Mouse (Mus musculus) kidney, adult 2 months (tissue): ENCODE results near the gene Lipc.

Experiments
- CTCF ChIP-seq: fragments of 200-500 bp; conservative IDR thresholded peaks from 2 replicates; pipeline ENCODE4 v1.5.1; 2011; ENCODE audit warnings: low read depth, mild to moderate bottlenecking, control low read depth, low read length, moderate library complexity, mixed read lengths; ENCODE audit not compliant: insufficient read depth, insufficient read length
- POLR2A ChIP-seq: fragments of 200-500 bp; IDR thresholded peaks from one replicate; pipeline ENCODE4 v1.6.1; 2011; ENCODE audit warnings: low read depth, low read length, control low read depth

GRCm38 (mm10) chr9:70965999-70966994, 14.3 kb upstream of the Lipc start:
- TF ChIP-seq CTCF (no peak), POLR2A (no peak)
